Mouse (Mus musculus): ENCODE results near the gene Camk1d. TPM values are rescaled to one million over a fixed set of nuclear protein-coding genes. Genes with fewer than 3 reads are reported as not detected.

The Camk1d gene
- total and polyA plus RNA-seq, 2 experiments from 2014 or later = 1.1 to 2.2 TPM

GRCm38 (mm10) chr2:5469366-5469941, 244.9 kb downstream of the Camk1d start:
- Histone ChIP-seq H3K27ac (ENCODE audit: low read depth) (no peak overlapping the region), H3K4me3 (ENCODE audit: low read depth, low read length) (no peak overlapping the region), H3K9me3 (replicated peaks; ENCODE audit: control insufficient read depth, low read length) (no peaks in the 10 kb centered on the region), H3K27me3 (ENCODE audit: control insufficient read depth, insufficient read depth, low read length) (no peaks in the 10 kb centered on the region), H3K4me1 (ENCODE audit: control insufficient read depth, insufficient read depth) (no peaks in the 10 kb centered on the region), H3K9ac (replicated peaks; ENCODE audit: low read depth, low read length) (no peak overlapping the region), H3K36me3 (replicated peaks; ENCODE audit: control insufficient read depth, insufficient read depth, low read length) (no peaks in the 10 kb centered on the region), H3K4me2 (ENCODE audit: low read depth, low read length) (no peak overlapping the region)
- 76% methylated on average over 4 of the region's 4 CpGs for WGBS
- no peak for ATAC-seq (ENCODE audit: insufficient read depth, low read depth)
- TF ChIP-seq EP300 (IDR thresholded peaks at IDR 0.05; ENCODE audit: low read depth) = no peak
- no peak for TF ChIP-seq CTCF (IDR thresholded peaks at IDR 0.05; ENCODE audit: low read depth)
- no peak for DNase-seq (ENCODE audit: low spot score)

- H3K4me3 ChIP-seq (ENCODE audit: low read depth, low read length) = no peak overlapping the region
- no peak overlapping the region for H3K9ac ChIP-seq (replicated peaks; ENCODE audit: low read depth, low read length)
- no peaks in the 10 kb centered on the region for H3K9me3 ChIP-seq (replicated peaks; ENCODE audit: control insufficient read depth, low read length)
- H3K27me3 ChIP-seq (ENCODE audit: control insufficient read depth, insufficient read depth, low read length) = no peaks in the 10 kb centered on the region
- no peaks in the 10 kb centered on the region for H3K4me1 ChIP-seq (ENCODE audit: control insufficient read depth, insufficient read depth)
- no peak overlapping the region for H3K27ac ChIP-seq (ENCODE audit: low read depth)
- no peak for DNase-seq (ENCODE audit: low spot score)
- no peak for ATAC-seq (ENCODE audit: insufficient read depth, low read depth)
- TF ChIP-seq CTCF (IDR thresholded peaks at IDR 0.05; ENCODE audit: low read depth) (no peak), EP300 (IDR thresholded peaks at IDR 0.05; ENCODE audit: low read depth) (no peak)
- H3K36me3 ChIP-seq (replicated peaks; ENCODE audit: control insufficient read depth, insufficient read depth, low read length) = no peaks in the 10 kb centered on the region
- 72% methylated on average over 2 of the region's 2 CpGs for WGBS
- no peak overlapping the region for H3K4me2 ChIP-seq (ENCODE audit: low read depth, low read length)
Measured at GRCm38 (mm10) chr2:5467537-5467936, 246.8 kb downstream of the Camk1d start.

GRCm38 (mm10) chr2:5458671-5459235, 255.6 kb downstream of the Camk1d start:
- TF ChIP-seq EP300 (IDR thresholded peaks at IDR 0.05; ENCODE audit: low read depth) (no peak), CTCF (IDR thresholded peaks at IDR 0.05; ENCODE audit: low read depth) (no peak)
- no peaks in the 10 kb centered on the region for H3K27me3 ChIP-seq (ENCODE audit: control insufficient read depth, insufficient read depth, low read length)
- no peaks in the 10 kb centered on the region for H3K36me3 ChIP-seq (replicated peaks; ENCODE audit: control insufficient read depth, insufficient read depth, low read length)
- H3K9me3 ChIP-seq (replicated peaks; ENCODE audit: control insufficient read depth, low read length) = no peaks in the 10 kb centered on the region
- H3K27ac ChIP-seq (ENCODE audit: low read depth) = peak overlapping the region; percentile 44; the same call in 1 of the 2 replicates
- no peak overlapping the region for H3K9ac ChIP-seq (replicated peaks; ENCODE audit: low read depth, low read length)
- no peak for ATAC-seq (ENCODE audit: insufficient read depth, low read depth)
- H3K4me2 ChIP-seq (ENCODE audit: low read depth, low read length) = no peak overlapping the region
- WGBS = 51% methylated on average over 16 of the region's 16 CpGs
- no peak overlapping the region for H3K4me3 ChIP-seq (ENCODE audit: low read depth, low read length)
- DNase-seq (ENCODE audit: low spot score) = no peak
- H3K4me1 ChIP-seq (ENCODE audit: control insufficient read depth, insufficient read depth) = peaks cover 12% of the 10 kb centered on the region; the same call in 1 of the 2 replicates

- 41% methylated on average over 5 of the region's 5 CpGs for WGBS
- no peak for TF ChIP-seq EP300 (IDR thresholded peaks at IDR 0.05; ENCODE audit: low read depth)
- no peak for TF ChIP-seq CTCF (IDR thresholded peaks at IDR 0.05; ENCODE audit: low read depth)
Measured at GRCm38 (mm10) chr2:5458075-5458494, 256.2 kb downstream of the Camk1d start.

GRCm38 (mm10) chr2:5456108-5456507, 258.2 kb downstream of the Camk1d start:
- WGBS = 49% methylated on average over 2 of the region's 2 CpGs
- Histone ChIP-seq H3K27me3 (ENCODE audit: control insufficient read depth, insufficient read depth, low read length) (no peaks in the 10 kb centered on the region), H3K4me3 (ENCODE audit: low read depth, low read length) (no peak overlapping the region), H3K9me3 (replicated peaks; ENCODE audit: control insufficient read depth, low read length) (no peaks in the 10 kb centered on the region), H3K4me1 (ENCODE audit: control insufficient read depth, insufficient read depth) (peaks cover 12% of the 10 kb centered on the region; the same call in 1 of the 2 replicates), H3K36me3 (replicated peaks; ENCODE audit: control insufficient read depth, insufficient read depth, low read length) (no peaks in the 10 kb centered on the region), H3K27ac (ENCODE audit: low read depth) (0 out of 2 replicates have a peak overlapping the region, but pooled peaks have one; percentile 7), H3K9ac (replicated peaks; ENCODE audit: low read depth, low read length) (no peak overlapping the region), H3K4me2 (ENCODE audit: low read depth, low read length) (no peak overlapping the region)
- TF ChIP-seq EP300 (IDR thresholded peaks at IDR 0.05; ENCODE audit: low read depth) (no peak), CTCF (IDR thresholded peaks at IDR 0.05; ENCODE audit: low read depth) (no peak)
- peak; percentile 70 for DNase-seq (ENCODE audit: low spot score)
- peak; percentile 84 for ATAC-seq (ENCODE audit: insufficient read depth, low read depth)

More at GRCm38 (mm10) chr2:5458075-5458494, 256.2 kb downstream of the Camk1d start:
- DNase-seq (ENCODE audit: low spot score) = peak; percentile 21
- Histone ChIP-seq H3K36me3 (replicated peaks; ENCODE audit: control insufficient read depth, insufficient read depth, low read length) (no peaks in the 10 kb centered on the region), H3K4me1 (ENCODE audit: control insufficient read depth, insufficient read depth) (peaks cover 12% of the 10 kb centered on the region; the same call in 1 of the 2 replicates), H3K4me3 (ENCODE audit: low read depth, low read length) (no peak overlapping the region), H3K9ac (replicated peaks; ENCODE audit: low read depth, low read length) (no peak overlapping the region), H3K9me3 (replicated peaks; ENCODE audit: control insufficient read depth, low read length) (no peaks in the 10 kb centered on the region), H3K27me3 (ENCODE audit: control insufficient read depth, insufficient read depth, low read length) (no peaks in the 10 kb centered on the region), H3K27ac (ENCODE audit: low read depth) (peak overlapping the region; percentile 44), H3K4me2 (ENCODE audit: low read depth, low read length) (no peak overlapping the region)
- peak; percentile 44 for ATAC-seq (ENCODE audit: insufficient read depth, low read depth)

Data from heart, postnatal 0 days (tissue).